Mouse (Mus musculus): ENCODE data around the gene Ccnq. TPM values are rescaled to one million over a fixed set of nuclear protein-coding genes. Genes with fewer than 3 reads are reported as not detected.

Gene Ccnq
- total and polyA plus RNA-seq, 2 experiments from 2014 or later: 35.4 to 35.9 TPM

DNA sequence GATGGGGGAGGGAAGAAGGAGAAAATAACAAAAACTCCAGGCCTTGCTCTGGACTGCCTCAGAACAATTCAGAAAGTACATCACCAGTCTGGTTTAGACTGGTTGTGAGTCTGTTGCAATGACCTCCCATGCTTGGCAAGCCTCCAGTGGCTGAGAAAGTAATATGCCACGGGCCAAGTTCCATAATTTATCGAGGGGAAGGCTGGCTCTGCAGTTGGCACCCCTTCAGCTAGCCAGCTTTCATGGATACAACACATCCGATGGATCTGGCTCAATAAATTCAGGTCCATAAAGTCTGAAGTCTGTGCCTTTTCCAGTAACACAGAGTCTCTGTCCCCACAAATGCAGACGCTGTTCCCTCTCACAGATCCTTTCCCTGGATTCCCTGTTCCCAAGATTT lies 40.1 kb upstream of the Ccnq start:
- Histone ChIP-seq H3K4me1 (ENCODE audit: insufficient read depth, low read length) (peaks cover 9% of the 10 kb centered on the region; the same call in 1 of the 2 replicates), H3K9me3 (ENCODE audit: low read length) (no peaks in the 10 kb centered on the region), H3K9ac (replicated peaks; ENCODE audit: low read length) (peak overlapping the region; percentile 13; the same call in 1 of the 2 replicates), H3K36me3 (ENCODE audit: insufficient read depth, low read length) (no peaks in the 10 kb centered on the region), H3K27ac (peak overlapping the region; percentile 12), H3K4me2 (ENCODE audit: low read depth, low read length) (peak overlapping the region; percentile 36; the same call in 1 of the 2 replicates), H3K4me3 (ENCODE audit: low read length) (no peak overlapping the region), H3K27me3 (ENCODE audit: insufficient read depth, low read length) (no peaks in the 10 kb centered on the region)
- DNase-seq (ENCODE audit: low spot score): peak; percentile 88
- ATAC-seq: peak; percentile 76
- WGBS: 18% methylated on average over 4 of the region's 4 CpGs
- TF ChIP-seq CTCF (IDR thresholded peaks at IDR 0.05; ENCODE audit: low read depth): no peak

DNA sequence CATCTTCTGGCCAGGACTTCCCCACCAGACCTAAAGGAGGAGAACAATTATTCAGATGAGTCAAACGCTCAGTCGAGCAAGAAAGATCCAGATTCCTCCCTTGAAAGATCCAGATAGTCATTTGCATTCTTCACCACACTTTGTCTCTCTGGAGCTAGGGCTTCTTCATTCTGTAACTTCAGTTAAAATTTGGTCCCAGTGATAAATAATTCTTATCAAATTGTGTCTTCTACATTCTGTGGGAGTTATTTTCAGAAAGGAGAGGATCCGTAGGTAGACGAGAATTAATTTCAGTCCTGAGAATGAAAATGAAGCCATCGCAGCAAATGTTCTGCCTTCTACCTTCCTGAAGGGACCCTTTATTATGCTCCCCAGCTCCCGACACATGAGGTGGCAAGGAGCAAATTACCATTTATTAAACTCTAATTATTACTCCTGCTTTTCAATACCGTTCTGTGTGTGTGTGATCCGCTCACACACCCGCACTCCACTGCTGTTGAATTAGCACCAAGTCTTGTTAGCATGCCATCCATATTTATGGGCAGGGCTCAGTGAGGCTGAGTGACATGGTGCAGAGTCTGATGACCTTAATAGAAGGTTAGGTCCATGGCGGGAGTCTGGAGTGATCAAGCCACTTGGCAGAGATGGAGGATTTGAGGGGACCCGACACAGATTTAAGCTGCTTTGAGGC lies 38.0 kb upstream of the Ccnq start:
- ATAC-seq: no peak
- Histone ChIP-seq H3K4me3 (ENCODE audit: low read length) (no peak overlapping the region), H3K4me1 (ENCODE audit: insufficient read depth, low read length) (peaks cover 9% of the 10 kb centered on the region; the same call in 1 of the 2 replicates), H3K9me3 (ENCODE audit: low read length) (no peaks in the 10 kb centered on the region), H3K36me3 (ENCODE audit: insufficient read depth, low read length) (no peaks in the 10 kb centered on the region), H3K27ac (no peak overlapping the region), H3K27me3 (ENCODE audit: insufficient read depth, low read length) (no peaks in the 10 kb centered on the region), H3K9ac (replicated peaks; ENCODE audit: low read length) (no peak overlapping the region), H3K4me2 (ENCODE audit: low read depth, low read length) (no peak overlapping the region)
- no peak for DNase-seq (ENCODE audit: low spot score)
- TF ChIP-seq CTCF (IDR thresholded peaks at IDR 0.05; ENCODE audit: low read depth): no peak
- 52% methylated on average over 11 of the region's 11 CpGs for WGBS

DNA sequence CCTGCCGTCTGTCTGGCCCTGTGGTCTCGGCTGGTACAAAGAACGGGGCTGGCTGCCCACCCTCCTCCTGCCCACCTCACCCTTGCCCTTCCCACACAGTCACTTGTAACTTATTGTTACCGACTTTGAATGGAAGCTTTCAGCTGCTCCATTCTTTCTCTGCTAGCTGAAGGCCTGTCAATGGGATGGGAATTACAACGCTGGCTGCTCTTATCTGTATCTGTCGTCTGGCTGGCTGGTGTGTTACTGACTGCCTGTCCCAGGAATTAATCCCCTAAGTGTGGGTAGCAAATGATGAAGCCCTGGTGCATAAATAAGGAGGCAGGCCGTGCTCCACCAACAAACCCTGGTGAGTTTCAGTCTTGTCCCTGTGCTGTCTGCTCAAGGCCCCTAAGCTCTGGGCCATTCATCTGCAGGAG lies 34.5 kb upstream of the Ccnq start:
- DNase-seq (ENCODE audit: low spot score): no peak
- Histone ChIP-seq H3K9me3 (ENCODE audit: low read length) (no peaks in the 10 kb centered on the region), H3K4me3 (ENCODE audit: low read length) (no peak overlapping the region), H3K27me3 (ENCODE audit: insufficient read depth, low read length) (no peaks in the 10 kb centered on the region), H3K9ac (replicated peaks; ENCODE audit: low read length) (no peak overlapping the region), H3K36me3 (ENCODE audit: insufficient read depth, low read length) (no peaks in the 10 kb centered on the region), H3K4me1 (ENCODE audit: insufficient read depth, low read length) (no peaks in the 10 kb centered on the region), H3K27ac (no peak overlapping the region), H3K4me2 (ENCODE audit: low read depth, low read length) (no peak overlapping the region)
- WGBS: 15% methylated on average over 7 of the region's 7 CpGs
- TF ChIP-seq CTCF (IDR thresholded peaks at IDR 0.05; ENCODE audit: low read depth): no peak
- ATAC-seq: no peak

DNA sequence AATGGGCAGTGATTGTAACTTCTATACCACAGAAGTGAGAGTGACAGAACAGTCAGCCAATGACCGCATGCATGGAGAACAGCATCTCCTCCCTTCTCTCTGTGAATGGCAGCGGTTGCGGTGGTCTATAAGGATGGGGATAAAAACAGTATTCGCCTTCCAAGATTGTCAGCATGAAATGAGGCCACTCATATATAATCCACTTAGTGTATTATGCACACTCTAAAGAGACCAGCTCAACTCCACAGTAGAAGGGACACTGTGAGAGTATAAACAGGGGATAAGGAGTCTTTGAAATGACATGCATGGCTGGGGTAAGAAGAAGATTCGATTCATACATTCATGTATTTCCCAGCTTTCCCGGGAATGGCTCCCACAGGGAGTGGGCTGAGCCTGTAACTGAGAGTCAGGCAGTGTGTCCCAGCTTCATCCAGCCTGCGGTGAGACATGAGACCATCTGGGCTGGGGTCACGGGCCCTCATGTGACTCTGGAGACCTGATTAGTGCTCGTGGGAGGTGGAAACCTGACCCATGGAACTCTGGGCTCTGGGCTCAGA lies 31.3 kb upstream of the Ccnq start:
- ATAC-seq: no peak
- no peaks in the 10 kb centered on the region for H3K9me3 ChIP-seq (ENCODE audit: low read length)

DNA sequence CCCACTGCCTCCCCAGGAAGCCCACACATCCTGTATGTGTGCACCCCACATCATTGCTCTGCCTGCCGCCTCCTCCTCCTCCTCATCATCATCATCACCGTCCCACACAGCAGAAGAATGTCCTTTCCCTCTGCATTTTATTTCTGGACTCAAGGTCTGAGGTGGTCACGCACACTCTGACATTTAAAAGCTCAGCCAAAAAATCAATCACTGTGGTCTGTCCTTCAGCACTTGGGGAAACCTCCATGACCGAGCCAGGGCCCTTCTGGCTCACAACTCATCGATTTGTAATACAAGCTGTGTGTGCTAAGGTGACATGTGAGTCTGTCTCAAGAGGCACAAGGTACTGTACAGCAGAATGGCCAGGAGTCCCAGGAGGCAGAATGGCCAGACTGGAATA lies 30.8 kb upstream of the Ccnq start:
- DNase-seq (ENCODE audit: low spot score) (no peak), ATAC-seq (no peak)
- no peak overlapping the region for H3K4me2 ChIP-seq (ENCODE audit: low read depth, low read length)
- TF ChIP-seq CTCF (IDR thresholded peaks at IDR 0.05; ENCODE audit: low read depth): no peak
- no peaks in the 10 kb centered on the region for H3K27me3 ChIP-seq (ENCODE audit: insufficient read depth, low read length)
- H3K9me3 ChIP-seq (ENCODE audit: low read length): no peaks in the 10 kb centered on the region
- H3K36me3 ChIP-seq (ENCODE audit: insufficient read depth, low read length): no peaks in the 10 kb centered on the region
- 78% methylated on average over 5 of the region's 5 CpGs for WGBS
- H3K4me1 ChIP-seq (ENCODE audit: insufficient read depth, low read length): no peaks in the 10 kb centered on the region
- no peak overlapping the region for H3K9ac ChIP-seq (replicated peaks; ENCODE audit: low read length)
- H3K4me3 ChIP-seq (ENCODE audit: low read length): no peak overlapping the region
- no peak overlapping the region for H3K27ac ChIP-seq

More for the DNA sequence above, 31.3 kb upstream of the Ccnq start:
- WGBS: 62% methylated on average over 9 of the region's 9 CpGs
- Histone ChIP-seq H3K4me3 (ENCODE audit: low read length) (no peak overlapping the region), H3K4me2 (ENCODE audit: low read depth, low read length) (no peak overlapping the region), H3K27me3 (ENCODE audit: insufficient read depth, low read length) (no peaks in the 10 kb centered on the region), H3K27ac (no peak overlapping the region), H3K4me1 (ENCODE audit: insufficient read depth, low read length) (no peaks in the 10 kb centered on the region), H3K9ac (replicated peaks; ENCODE audit: low read length) (no peak overlapping the region), H3K36me3 (ENCODE audit: insufficient read depth, low read length) (no peaks in the 10 kb centered on the region)
- no peak for DNase-seq (ENCODE audit: low spot score)
- TF ChIP-seq CTCF (IDR thresholded peaks at IDR 0.05; ENCODE audit: low read depth): no peak

GRCm38 (mm10) chr11:78780571-78780970 lies 29.0 kb upstream of the Ccnq start:
- Histone ChIP-seq H3K9me3 (ENCODE audit: low read length) (no peaks in the 10 kb centered on the region), H3K9ac (replicated peaks; ENCODE audit: low read length) (no peak overlapping the region), H3K4me1 (ENCODE audit: insufficient read depth, low read length) (no peaks in the 10 kb centered on the region), H3K27ac (no peak overlapping the region), H3K27me3 (ENCODE audit: insufficient read depth, low read length) (no peaks in the 10 kb centered on the region), H3K36me3 (ENCODE audit: insufficient read depth, low read length) (no peaks in the 10 kb centered on the region), H3K4me3 (ENCODE audit: low read length) (no peak overlapping the region), H3K4me2 (ENCODE audit: low read depth, low read length) (no peak overlapping the region)
- TF ChIP-seq CTCF (IDR thresholded peaks at IDR 0.05; ENCODE audit: low read depth): no peak
- ATAC-seq (no peak), DNase-seq (ENCODE audit: low spot score) (no peak)
- WGBS: 77% methylated on average over 3 of the region's 3 CpGs

GRCm38 (mm10) chr11:78780002-78780401 lies 28.5 kb upstream of the Ccnq start:
- Histone ChIP-seq H3K4me3 (ENCODE audit: low read length) (no peak overlapping the region), H3K9me3 (ENCODE audit: low read length) (no peaks in the 10 kb centered on the region), H3K36me3 (ENCODE audit: insufficient read depth, low read length) (no peaks in the 10 kb centered on the region), H3K9ac (replicated peaks; ENCODE audit: low read length) (no peak overlapping the region), H3K27me3 (ENCODE audit: insufficient read depth, low read length) (no peaks in the 10 kb centered on the region), H3K4me2 (ENCODE audit: low read depth, low read length) (no peak overlapping the region), H3K27ac (no peak overlapping the region), H3K4me1 (ENCODE audit: insufficient read depth, low read length) (no peaks in the 10 kb centered on the region)
- no peak for DNase-seq (ENCODE audit: low spot score)
- no peak for TF ChIP-seq CTCF (IDR thresholded peaks at IDR 0.05; ENCODE audit: low read depth)
- 91% methylated on average over 3 of the region's 3 CpGs for WGBS
- ATAC-seq: no peak
